Mouse (Mus musculus): ENCODE results near the gene Dapk2.

Dapk2 gene

DNA sequence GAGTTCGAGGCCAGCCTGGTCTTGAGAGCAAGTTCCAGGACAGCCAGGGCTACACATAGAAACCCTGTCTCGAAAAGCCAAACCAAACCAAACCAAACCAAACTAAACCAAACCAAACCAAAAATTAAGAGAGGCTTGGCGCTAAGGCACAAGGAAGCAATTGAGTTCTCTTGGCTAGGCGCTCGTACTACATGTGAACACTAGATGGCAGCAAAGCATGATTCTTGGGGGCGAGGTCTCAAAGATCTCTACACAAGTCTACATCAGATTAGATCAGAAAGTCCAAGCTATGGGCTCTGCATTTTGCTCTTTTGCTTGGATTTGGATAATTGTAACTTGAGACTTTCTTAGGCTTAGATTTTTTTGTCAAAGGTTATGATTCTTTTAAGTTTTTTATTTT, 13.8 kb upstream of the Dapk2 start:
- WGBS, result 6% methylated on average over 6 of the region's 6 CpGs

- 81% methylated on average over 9 of the region's 9 CpGs for WGBS
Measured at GRCm38 (mm10) chr9:66152011-66152410, 6.0 kb upstream of the Dapk2 start.

GRCm38 (mm10) chr9:66153594-66153993, 4.4 kb upstream of the Dapk2 start:
- 96% methylated on average over 6 of the region's 6 CpGs for WGBS

DNA sequence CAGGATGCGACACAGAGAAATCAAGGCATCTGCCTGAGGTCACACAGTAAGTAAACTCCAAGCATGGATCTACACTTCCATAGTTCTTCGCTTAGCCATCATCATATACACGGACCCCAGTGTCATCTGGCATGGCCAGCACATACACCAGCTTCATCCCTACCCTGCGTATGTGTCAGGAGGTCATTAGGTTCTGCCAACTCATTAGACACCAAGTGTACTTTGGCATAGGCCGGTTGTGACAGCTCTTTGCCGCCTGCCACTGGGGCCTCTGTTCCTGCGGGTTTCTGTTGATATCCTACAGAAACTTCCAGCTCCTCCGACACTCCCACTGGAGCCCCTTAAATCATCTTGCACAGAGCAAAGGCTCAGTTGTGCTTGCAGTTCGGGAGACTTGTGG, 4.0 kb upstream of the Dapk2 start:
- WGBS, result 97% methylated on average over 9 of the region's 9 CpGs

DNA sequence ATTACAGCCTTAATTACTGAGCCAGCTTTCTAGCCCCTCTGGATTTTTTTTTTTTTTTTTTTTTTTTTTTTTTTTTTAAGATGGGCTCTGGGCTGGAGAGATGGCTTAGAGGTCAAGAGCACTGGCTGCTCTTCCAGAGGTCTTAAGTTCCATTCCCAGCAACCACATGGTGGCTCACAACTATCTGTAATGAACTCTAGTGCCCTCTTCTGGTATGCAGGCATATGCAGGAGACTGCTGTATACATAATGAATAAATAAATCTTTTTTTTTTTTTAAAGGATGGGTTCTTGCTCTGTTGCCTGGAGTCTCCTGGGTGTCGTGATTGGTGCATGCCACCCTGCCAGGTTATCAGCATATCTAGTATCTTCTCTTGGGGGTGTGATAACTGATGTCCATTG, 2.5 kb upstream of the Dapk2 start:
- WGBS, result 88% methylated on average over 1 of the region's 1 CpGs

GRCm38 (mm10) chr9:66158885-66159430, 935 bp downstream of the Dapk2 start:
- WGBS, result 91% methylated on average over 6 of the region's 6 CpGs

DNA sequence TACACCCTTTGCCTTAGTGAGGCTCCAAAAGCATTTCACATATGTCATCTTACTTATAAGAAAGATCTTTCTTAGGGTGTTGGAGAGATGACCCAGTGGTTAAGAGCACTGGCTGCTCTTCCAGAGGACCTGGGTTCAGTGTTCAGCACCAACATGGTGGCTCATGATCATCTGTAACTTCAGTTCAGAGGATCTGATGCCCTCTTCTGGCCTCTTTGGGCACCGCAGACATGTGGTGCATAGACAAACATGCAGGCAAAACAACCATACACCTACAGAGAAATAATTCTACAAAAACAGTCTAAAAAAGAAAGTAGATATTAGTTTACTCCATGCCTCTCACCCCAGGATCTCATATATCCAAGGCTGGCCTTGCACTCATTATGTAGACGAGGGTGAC, 2.1 kb downstream of the Dapk2 start:
- 100% methylated on average over 2 of the region's 2 CpGs for WGBS

- 63% methylated on average over 9 of the region's 9 CpGs for WGBS
Measured at GRCm38 (mm10) chr9:66162995-66163394, 5.0 kb downstream of the Dapk2 start.

GRCm38 (mm10) chr9:66167222-66167621, 9.2 kb downstream of the Dapk2 start:
- 95% methylated on average over 5 of the region's 5 CpGs for WGBS

- WGBS, result 73% methylated on average over 1 of the region's 1 CpGs
Measured at GRCm38 (mm10) chr9:66168233-66168632, 10.2 kb downstream of the Dapk2 start.

DNA sequence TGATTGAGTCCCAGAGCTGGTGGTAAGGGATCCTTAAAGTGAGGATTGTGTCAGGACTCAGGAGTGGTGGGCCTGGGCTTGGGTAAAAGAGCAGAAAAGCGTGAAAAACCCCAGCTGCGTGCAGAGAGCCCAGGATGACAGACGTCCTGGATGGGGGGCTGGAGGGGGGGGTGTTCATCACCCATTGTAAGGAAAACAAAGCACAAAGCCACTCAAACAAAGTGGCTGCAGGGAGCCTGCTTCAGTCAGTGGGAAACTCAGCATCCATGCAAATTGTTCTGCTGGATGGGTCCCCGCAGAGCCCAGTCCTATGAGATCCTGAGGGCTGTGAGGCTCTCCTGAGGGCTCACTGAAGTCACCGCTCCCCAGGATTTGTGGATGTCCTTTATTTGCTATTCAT, 12.5 kb downstream of the Dapk2 start:
- WGBS, result 68% methylated on average over 5 of the region's 5 CpGs

GRCm38 (mm10) chr9:66171275-66171921, 13.4 kb downstream of the Dapk2 start:
- WGBS, result 74% methylated on average over 12 of the region's 12 CpGs

- 97% methylated on average over 5 of the region's 5 CpGs for WGBS
Measured at GRCm38 (mm10) chr9:66173316-66173855, 15.4 kb downstream of the Dapk2 start.

DNA sequence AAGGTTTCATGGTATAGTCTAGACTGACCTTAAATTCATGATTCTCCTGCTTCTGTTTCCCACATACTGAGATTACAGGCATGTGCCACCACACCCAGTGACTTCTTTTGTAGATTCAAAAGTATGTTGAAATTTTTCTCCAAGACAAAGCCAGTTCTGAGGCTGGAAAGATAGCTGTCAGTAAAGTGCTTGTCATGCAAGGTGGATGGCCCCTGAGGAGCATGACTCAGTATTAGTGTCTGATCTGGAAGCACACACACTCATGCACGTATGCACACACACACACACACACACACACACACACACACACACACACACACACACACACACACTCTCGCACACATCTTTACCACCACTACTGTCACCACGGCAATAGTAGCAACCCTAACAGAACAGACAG, 17.0 kb downstream of the Dapk2 start:
- WGBS, result 89% methylated on average over 3 of the region's 3 CpGs

- 35% methylated on average over 1 of the region's 1 CpGs for WGBS
Measured at GRCm38 (mm10) chr9:66177975-66178374, 20.0 kb downstream of the Dapk2 start.

DNA sequence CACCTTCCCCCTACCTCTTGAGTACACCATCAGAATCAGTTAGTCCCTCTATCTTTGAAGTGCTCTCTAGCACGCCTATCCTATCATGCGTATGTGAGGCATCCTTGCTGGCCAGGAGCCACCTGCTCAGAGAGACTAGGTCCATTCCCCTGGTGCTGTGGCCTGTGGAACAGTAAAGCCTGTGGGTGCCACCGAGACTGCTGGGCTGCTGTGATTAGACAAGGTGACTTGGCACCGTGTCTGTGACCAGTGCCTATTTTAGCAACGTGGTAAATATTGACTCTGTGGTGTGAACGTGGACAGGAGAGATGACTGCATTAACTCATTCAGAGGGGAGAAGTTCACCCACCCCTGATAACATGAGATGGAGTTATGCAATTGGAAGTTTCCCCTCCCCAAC, 21.8 kb downstream of the Dapk2 start:
- 87% methylated on average over 6 of the region's 6 CpGs for WGBS

GRCm38 (mm10) chr9:66181126-66181825, 23.3 kb downstream of the Dapk2 start:
- 91% methylated on average over 4 of the region's 4 CpGs for WGBS

GRCm38 (mm10) chr9:66181826-66182678, 24.0 kb downstream of the Dapk2 start:
- WGBS, result 83% methylated on average over 11 of the region's 11 CpGs

DNA sequence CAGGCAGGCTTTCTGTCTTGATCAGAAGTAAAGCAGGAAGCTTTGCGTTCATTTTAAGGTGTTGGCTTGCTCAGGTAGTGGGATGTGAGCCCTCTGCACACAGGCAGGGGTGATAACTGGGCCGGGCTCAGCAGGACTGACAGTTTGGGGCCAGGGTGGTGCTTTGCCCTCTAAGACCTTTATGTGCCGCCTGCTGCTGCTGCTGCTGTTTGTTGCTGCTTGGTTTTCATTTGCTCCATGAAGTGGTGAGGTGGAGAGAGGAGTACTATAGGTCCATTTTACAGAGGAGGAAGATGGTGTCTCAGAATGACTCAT, 24.6 kb downstream of the Dapk2 start:
- 92% methylated on average over 3 of the region's 3 CpGs for WGBS

DNA sequence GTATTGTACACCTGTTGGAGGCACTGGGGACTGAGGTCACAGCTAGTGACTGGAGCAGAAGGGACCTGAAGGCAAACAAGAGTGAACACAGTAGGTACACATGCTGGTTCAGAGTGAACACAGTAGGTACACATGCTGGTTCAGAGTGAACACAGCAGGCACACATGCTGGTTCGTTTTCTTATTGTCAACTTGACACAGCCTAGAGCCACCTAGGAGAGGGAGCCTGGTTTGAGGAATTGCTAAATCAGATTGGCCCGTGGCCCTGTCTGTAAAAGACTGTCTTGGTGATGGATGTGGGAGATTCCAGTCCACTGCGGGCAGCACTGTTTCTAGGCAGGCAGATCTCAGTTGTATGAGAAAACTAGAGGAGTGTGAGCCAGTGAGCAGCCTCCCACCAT, 25.0 kb downstream of the Dapk2 start:
- WGBS, result 89% methylated on average over 3 of the region's 3 CpGs

DNA sequence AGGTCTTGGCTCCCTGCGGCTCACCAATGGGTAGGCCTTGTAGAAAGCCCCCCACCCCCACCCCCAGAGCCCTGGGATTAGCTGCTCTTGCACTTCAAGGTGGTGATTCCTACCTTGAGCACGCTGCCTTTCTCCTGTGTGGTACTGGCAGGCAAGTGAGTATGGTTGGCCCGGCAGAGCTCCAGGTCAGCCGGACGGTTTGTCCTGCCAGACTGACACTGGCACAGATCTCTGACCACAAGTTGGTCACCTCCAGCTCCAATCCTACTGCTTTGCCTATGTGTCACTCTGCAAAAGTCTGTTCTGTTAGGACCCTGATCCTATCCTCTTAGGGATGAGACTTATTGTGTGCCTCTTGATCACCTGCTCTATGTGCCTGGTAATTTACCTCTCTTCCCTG, 26.5 kb downstream of the Dapk2 start:
- WGBS, result 84% methylated on average over 5 of the region's 5 CpGs

GRCm38 (mm10) chr9:66186426-66186825, 28.4 kb downstream of the Dapk2 start:
- WGBS, result 73% methylated on average over 6 of the region's 6 CpGs

Data from cerebral cortex, adult 2 months (tissue).